Mouse (Mus musculus) thymus, adult 2 months (tissue): ENCODE data around the gene Osbpl2. TPM values are rescaled to one million over a fixed set of nuclear protein-coding genes. Genes with fewer than 3 reads are reported as not detected.
A peak's percentile ranks its signal among the peaks of the same experiment; 100 is the strongest.

Experiments
- DNase-seq: peaks from one replicate; pipeline ENCODE4 v3.0.0; 2021
- H3K27ac ChIP-seq: fragments of 200-500 bp; 2 replicates; pipeline ENCODE4 v1.5.1; 2012; ENCODE audit warnings: low read length, control low read depth; ENCODE audit not compliant: control insufficient read depth, insufficient read depth
- H3K27me3 ChIP-seq: fragments of 200-500 bp; 2 replicates; pipeline ENCODE4 v1.6.1; 2012; ENCODE audit warnings: mild to moderate bottlenecking, low read length, moderate library complexity, mixed read lengths; ENCODE audit not compliant: control insufficient read depth, insufficient read depth
- H3K36me3 ChIP-seq: fragments of 200-500 bp; 2 replicates; pipeline ENCODE4 v1.6.1; 2012; ENCODE audit warnings: mild to moderate bottlenecking, low read length, moderate library complexity; ENCODE audit not compliant: control insufficient read depth, insufficient read depth
- H3K4me1 ChIP-seq: fragments of 200-500 bp; replicated peaks from 2 replicates; pipeline ENCODE4 v1.6.1; 2012; ENCODE audit warnings: low read length; ENCODE audit not compliant: control insufficient read depth, insufficient read depth
- H3K4me3 ChIP-seq: fragments of 200-500 bp; 2 replicates; pipeline ENCODE4 v1.5.1; 2012; ENCODE audit warnings: mild to moderate bottlenecking, low read length, control low read depth, moderate library complexity; ENCODE audit not compliant: control insufficient read depth, insufficient read depth
- CTCF ChIP-seq: fragments of 200-500 bp; IDR thresholded peaks from 2 replicates; pipeline ENCODE4 v1.5.1; 2012; ENCODE audit warnings: mild to moderate bottlenecking, control low read depth, low read length, moderate library complexity, borderline replicate concordance; ENCODE audit not compliant: control insufficient read depth, poor library complexity, insufficient read depth; ENCODE audit errors: extremely low read depth
- POLR2A ChIP-seq: fragments of 200-500 bp; IDR thresholded peaks from 2 replicates; pipeline ENCODE4 v1.6.1; 2012; ENCODE audit warnings: mild to moderate bottlenecking, low read length, control low read depth, moderate library complexity; ENCODE audit not compliant: control insufficient read depth, poor library complexity, insufficient read depth; ENCODE audit errors: extremely low read depth
- WGBS: fragments of 180-500 bp; shearing (Covaris S2); methylation state at CpG from one replicate; pipeline ENCODE4 v1.1.7; 2018; 5-methylcytosine and 5-hydroxymethylcytosine counted together
- polyA plus RNA-seq: library from polyadenylated mRNA; depleted of rRNA; stranded (reverse); fragments of >200 nt; gene quantifications from 2 replicates; pipeline ENCODE4 v1.2.3, GENCODE M21; 2012

The Osbpl2 gene
- polyA plus RNA-seq, 1 experiment, result 21.7 TPM

DNA sequence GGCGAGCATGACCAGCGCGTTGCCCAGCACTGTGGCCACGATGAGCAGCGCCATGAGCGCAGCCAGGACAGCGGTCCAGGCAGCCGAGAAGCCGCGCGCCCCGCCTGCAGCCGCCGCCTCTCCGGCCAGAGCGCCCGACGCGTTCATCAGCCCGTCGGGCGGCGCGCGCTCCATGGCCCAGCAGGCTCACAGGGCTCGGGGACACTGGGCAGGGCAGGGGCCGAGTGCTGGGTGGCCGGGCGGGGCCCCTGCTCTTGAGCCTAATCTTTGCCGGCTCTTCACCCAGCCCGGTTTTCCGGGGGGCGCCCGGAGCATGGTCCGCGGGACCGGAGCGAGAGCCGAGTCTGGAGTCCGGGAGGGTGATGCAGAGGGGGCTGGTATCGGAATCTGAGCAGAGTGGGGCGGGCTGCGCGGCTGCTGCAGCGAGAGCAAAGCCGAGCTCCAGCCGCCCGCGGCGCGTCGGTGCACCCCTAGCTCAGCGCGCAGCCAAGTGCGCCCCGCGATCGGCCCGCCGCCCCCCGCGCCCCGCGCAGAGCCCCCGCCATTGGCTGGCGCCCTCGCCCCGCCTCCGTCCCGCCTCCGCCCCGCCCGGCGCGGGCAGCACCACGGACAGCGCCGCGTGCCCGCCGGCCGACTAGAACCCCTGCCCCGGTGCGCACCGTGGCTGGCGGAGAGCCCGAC is 15.0 kb upstream of the Osbpl2 start, which contains the start of gene Hrh3:
Hrh3 (minus strand) TSS at position 511 of the 681 bp plus-strand sequence.
- DNase-seq, result peak; percentile 88
- H3K36me3 ChIP-seq, result no peaks in the 10 kb centered on the region
- H3K4me1 ChIP-seq, result peaks cover 32% of the 10 kb centered on the region
- H3K4me3 ChIP-seq, result peak within 1 kb of the TSS; percentile 16
- no peak within 1 kb of the TSS for H3K27ac ChIP-seq
- 1% methylated on average over 77 of the region's 87 CpGs for WGBS
- TF ChIP-seq POLR2A, result no peak
- TF ChIP-seq CTCF, result no peak
- H3K27me3 ChIP-seq, result peaks cover 13% of the 10 kb centered on the region

DNA sequence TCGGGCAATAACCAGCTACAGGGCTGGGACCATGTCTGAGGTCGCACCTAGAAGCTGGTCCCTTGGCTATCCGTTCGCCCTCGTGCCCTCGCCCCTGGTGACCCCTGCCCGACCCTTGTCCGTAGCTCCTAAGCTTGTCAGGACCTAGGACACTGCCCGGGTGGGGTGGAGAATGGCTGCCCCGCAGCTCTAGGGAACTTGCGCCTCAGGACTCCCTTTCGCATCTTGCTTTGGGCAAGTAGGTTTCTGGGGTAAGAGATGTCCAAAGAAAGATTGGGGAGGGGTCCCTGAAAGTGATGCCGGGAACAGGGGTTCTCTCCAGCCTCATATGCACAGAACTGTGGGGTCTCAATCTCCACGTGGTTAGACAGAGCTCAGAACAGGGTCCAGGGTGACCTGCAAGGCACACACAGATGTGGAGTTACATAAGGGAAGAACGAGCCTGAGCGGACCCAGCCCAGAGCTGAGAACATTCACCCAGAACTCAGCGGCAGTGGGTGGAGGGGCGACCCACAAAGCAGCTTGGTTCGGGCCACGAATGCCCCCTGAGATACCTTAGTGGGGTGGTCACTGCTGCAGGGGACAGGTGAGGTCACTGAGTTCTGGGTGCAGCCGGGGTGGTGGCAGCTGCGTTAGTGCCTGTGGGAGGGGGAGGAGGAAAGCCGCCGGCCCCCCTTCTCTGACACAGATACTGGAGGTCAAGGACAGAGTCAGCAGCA is 14.3 kb upstream of the Osbpl2 start:
- peaks cover 13% of the 10 kb centered on the region for H3K27me3 ChIP-seq

DNA sequence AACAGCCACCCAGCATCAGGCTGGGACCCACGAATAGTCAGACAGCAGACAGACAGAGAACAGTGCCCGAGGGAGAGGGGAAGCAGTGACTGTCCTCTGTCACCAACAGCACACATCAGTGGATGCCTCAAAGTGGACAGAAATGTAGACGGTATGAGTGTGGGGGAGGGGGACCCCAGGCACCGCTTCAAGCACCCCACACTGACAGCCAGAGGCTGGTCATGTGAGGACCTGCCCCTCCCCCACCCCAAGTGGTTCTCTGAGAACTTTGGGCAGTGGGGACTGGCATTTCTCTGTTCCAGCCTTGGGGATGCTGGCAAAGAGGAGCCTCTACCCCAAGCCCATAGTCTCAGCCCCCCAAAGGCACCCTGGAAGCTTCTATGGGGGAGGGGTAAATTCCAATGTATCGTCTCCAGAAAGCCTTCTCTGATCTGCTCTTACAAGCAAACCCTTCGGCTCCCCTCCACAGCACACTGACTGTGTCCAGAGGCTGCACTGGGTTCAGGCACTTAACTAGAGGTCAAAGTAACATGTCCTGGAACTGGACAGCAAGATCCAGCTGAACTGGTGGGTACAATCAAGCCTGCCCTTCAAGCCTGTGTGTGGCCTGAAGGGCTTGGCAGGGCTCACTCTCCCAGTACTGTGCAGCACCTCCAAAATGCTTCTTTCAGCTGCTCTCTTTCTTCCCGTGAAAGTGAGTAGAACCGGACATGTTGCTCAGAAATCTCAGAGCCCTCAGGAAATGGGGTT is 13.5 kb upstream of the Osbpl2 start:
- no peak overlapping the region for H3K27ac ChIP-seq
- H3K4me3 ChIP-seq, result no peak overlapping the region
- H3K36me3 ChIP-seq, result no peaks in the 10 kb centered on the region
- 36% methylated on average over 8 of the region's 8 CpGs for WGBS
- no peak for TF ChIP-seq POLR2A
- TF ChIP-seq CTCF, result no peak
- no peak for DNase-seq
- peaks cover 13% of the 10 kb centered on the region for H3K27me3 ChIP-seq
- peaks cover 18% of the 10 kb centered on the region for H3K4me1 ChIP-seq

More for the DNA sequence above, 14.3 kb upstream of the Osbpl2 start:
- no peak for TF ChIP-seq POLR2A
- TF ChIP-seq CTCF, result no peak
- peaks cover 26% of the 10 kb centered on the region for H3K4me1 ChIP-seq
- WGBS, result 13% methylated on average over 24 of the region's 24 CpGs
- H3K4me3 ChIP-seq, result no peak overlapping the region
- no peak overlapping the region for H3K27ac ChIP-seq
- H3K36me3 ChIP-seq, result no peaks in the 10 kb centered on the region
- DNase-seq, result peak; percentile 11

DNA sequence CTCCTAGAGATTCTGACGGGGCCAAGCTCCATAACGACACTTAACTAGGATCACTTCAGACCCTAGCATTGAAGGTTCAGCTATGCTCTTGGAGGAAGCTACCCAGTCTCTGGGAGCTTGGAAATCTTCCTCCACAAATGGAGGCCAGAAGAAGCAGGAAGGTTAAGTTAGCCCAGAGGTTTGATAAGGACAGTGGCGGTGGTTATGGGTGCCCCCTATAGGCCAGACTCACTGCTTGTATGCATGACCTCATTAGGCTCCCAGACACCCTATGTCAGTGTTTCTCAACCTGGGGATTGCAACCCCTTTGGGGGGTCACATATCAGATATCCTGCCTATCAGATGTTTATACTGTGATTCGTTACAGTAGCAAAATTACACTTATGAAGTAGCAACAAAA is 12.0 kb upstream of the Osbpl2 start:
- peak; percentile 60 for DNase-seq
- H3K27ac ChIP-seq, result no peak overlapping the region
- WGBS, result 73% methylated on average over 4 of the region's 4 CpGs
- H3K27me3 ChIP-seq, result peaks cover 13% of the 10 kb centered on the region
- no peaks in the 10 kb centered on the region for H3K36me3 ChIP-seq
- H3K4me3 ChIP-seq, result no peak overlapping the region
- TF ChIP-seq POLR2A (no peak), CTCF (no peak)
- peaks cover 16% of the 10 kb centered on the region for H3K4me1 ChIP-seq

DNA sequence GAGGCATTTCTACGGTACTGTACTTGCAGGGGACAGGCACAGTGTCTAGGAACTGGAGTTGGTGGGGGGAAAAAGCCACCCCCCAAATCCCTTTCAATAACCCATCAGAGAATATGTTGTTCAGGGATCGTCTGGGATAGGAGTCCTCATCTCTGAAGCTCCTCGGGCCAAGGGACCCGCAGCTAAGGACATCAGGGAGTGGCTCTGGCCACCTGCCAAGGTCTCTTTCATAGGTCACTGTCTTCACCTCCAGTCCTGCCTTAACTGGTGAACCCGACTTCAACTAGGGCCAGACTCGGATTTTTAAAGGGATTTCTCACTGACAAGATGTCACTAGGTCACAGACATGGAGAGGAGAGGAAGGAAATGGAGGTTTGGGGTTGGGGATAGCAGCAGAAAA is 10.8 kb upstream of the Osbpl2 start:
- no peak overlapping the region for H3K4me3 ChIP-seq
- peaks cover 9% of the 10 kb centered on the region for H3K27me3 ChIP-seq
- 38% methylated on average over 6 of the region's 6 CpGs for WGBS
- no peak overlapping the region for H3K27ac ChIP-seq
- H3K4me1 ChIP-seq, result peaks cover 9% of the 10 kb centered on the region
- no peak for TF ChIP-seq POLR2A
- TF ChIP-seq CTCF, result no peak
- no peaks in the 10 kb centered on the region for H3K36me3 ChIP-seq
- DNase-seq, result no peak

DNA sequence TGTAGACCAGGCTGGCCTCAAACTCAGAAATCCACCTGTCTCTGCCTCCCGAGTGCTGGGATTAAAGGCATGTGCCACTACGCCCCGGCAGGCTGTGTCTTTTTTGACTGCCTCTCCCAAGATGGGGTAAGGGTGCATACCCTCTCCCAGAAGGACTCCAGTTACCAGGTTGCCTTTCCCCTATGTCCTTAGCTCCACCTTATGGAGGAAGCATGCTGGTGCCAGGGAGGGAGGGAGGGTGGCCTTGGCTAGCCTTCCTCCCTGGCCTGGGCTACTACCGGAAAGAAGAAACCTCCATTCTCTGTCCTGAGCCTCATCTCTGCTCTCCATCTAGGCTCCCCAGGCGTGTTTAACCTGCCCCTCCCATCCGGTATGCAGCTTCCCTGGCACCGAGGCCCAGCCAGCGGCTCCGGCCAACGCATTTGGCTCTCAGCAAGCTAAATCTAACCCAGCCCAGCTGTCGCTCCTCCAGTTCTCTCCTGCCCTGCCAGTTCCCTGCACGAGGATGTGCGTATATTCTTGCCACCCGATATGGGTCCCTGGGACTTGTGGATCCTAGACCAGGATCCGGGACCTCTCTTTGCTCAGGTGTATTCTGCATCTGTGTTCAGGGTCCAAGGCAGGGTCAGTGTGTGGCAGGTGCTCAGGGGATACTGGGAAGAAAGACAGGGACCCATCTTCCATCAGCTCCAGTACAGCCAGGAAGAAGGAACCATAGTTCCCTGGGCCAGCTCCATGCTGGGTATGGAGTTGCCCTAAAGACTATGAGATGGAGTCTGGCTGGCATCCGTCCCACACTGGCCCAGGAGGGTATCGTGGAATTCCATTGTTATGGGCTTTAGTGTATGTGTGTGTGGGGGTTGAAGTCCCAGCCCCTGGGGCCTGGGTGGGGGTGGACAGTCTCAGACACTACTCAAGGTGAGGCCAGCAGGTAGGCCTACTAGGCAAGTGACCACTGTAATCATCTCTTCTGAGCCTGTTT is 4.9 kb upstream of the Osbpl2 start:
- TF ChIP-seq CTCF, result no peak
- TF ChIP-seq POLR2A, result no peak
- no peak for DNase-seq
- Histone ChIP-seq H3K36me3 (no peaks in the 10 kb centered on the region), H3K4me3 (no peak overlapping the region), H3K4me1 (peaks cover 15% of the 10 kb centered on the region), H3K27ac (no peak overlapping the region), H3K27me3 (no peaks in the 10 kb centered on the region)
- WGBS, result 89% methylated on average over 17 of the region's 17 CpGs
